Mouse (Mus musculus) retina, embryonic 14.5 days (tissue): ENCODE measurements around the gene Reps2.

Experiments used
- DNase-seq: peaks from one replicate; pipeline ENCODE4 v3.0.0-alpha.2; 2015; ENCODE audit warnings: low spot score

The Reps2 gene

GRCm38 (mm10) chrX:162589173-162589805 lies 54.2 kb downstream of the Reps2 start:
- DNase-seq = no peak

- no peak for DNase-seq
These were observed 59.1 kb downstream of the Reps2 start for GRCm38 (mm10) chrX:162584349-162584748.

- no peak for DNase-seq
These were observed 62.9 kb downstream of the Reps2 start for GRCm38 (mm10) chrX:162580521-162580920.

GRCm38 (mm10) chrX:162568439-162568838 lies 75.0 kb downstream of the Reps2 start:
- DNase-seq = no peak

- DNase-seq = no peak
These were observed 77.9 kb downstream of the Reps2 start for GRCm38 (mm10) chrX:162565501-162565900.

- no peak for DNase-seq
These were observed 87.0 kb downstream of the Reps2 start for GRCm38 (mm10) chrX:162556459-162556841.

GRCm38 (mm10) chrX:162555729-162556458 lies 87.6 kb downstream of the Reps2 start:
- no peak for DNase-seq

- peak; percentile 20 for DNase-seq
These were observed 88.9 kb downstream of the Reps2 start for GRCm38 (mm10) chrX:162554513-162554912.

- DNase-seq = peak; percentile 31
These were observed 91.1 kb downstream of the Reps2 start for GRCm38 (mm10) chrX:162552383-162552782.

- no peak for DNase-seq
These were observed 98.4 kb downstream of the Reps2 start for GRCm38 (mm10) chrX:162545037-162545436.

- DNase-seq = no peak
These were observed 100.7 kb downstream of the Reps2 start for GRCm38 (mm10) chrX:162542576-162543227.

- DNase-seq = no peak
These were observed 101.5 kb downstream of the Reps2 start for GRCm38 (mm10) chrX:162541961-162542360.

GRCm38 (mm10) chrX:162531016-162531415 lies 112.4 kb downstream of the Reps2 start:
- no peak for DNase-seq

GRCm38 (mm10) chrX:162527240-162527639 lies 116.2 kb downstream of the Reps2 start:
- DNase-seq = peak; percentile 72

GRCm38 (mm10) chrX:162521831-162522514 lies 121.5 kb downstream of the Reps2 start:
- peak; percentile 15 for DNase-seq

- DNase-seq = peak; percentile 18
These were observed 122.3 kb downstream of the Reps2 start for GRCm38 (mm10) chrX:162521197-162521596.

GRCm38 (mm10) chrX:162520374-162520773 lies 123.1 kb downstream of the Reps2 start:
- DNase-seq = no peak

- DNase-seq = peak; percentile 46
These were observed 132.9 kb downstream of the Reps2 start for GRCm38 (mm10) chrX:162510426-162510980.

GRCm38 (mm10) chrX:162505186-162505585 lies 138.3 kb downstream of the Reps2 start:
- DNase-seq = no peak

GRCm38 (mm10) chrX:162503436-162503835 lies 140.0 kb downstream of the Reps2 start:
- DNase-seq = no peak

GRCm38 (mm10) chrX:162500962-162501361 lies 142.5 kb downstream of the Reps2 start:
- no peak for DNase-seq

- DNase-seq = no peak
These were observed 147.0 kb downstream of the Reps2 start for GRCm38 (mm10) chrX:162496485-162496884.
